Mouse (Mus musculus) CH12.LX (cell line): Measurements from ENCODE around the gene Samd3.

ENCODE experiments used
- CTCF ChIP-seq, 2 experiments: IDR thresholded peaks in 1 of 2; conservative IDR thresholded peaks in 1 of 2; 2 replicates each; pipeline ENCODE4 v1.5.1; 2011 to 2012; ENCODE audit warnings: low read depth in 2 of 2, low read length in 2 of 2, improper control_type of control experiment in 1 of 2, inconsistent platforms in 1 of 2, mild to moderate bottlenecking in 1 of 2, moderate library complexity in 1 of 2
- E2F4 ChIP-seq: IDR thresholded peaks from 2 replicates; pipeline ENCODE4 v1.6.1; 2011; ENCODE audit warnings: low read depth, low read length, improper control_type of control experiment; ENCODE audit not compliant: insufficient replicate concordance
- EP300 ChIP-seq: IDR thresholded peaks from 2 replicates; pipeline ENCODE4 v1.6.1; 2011; ENCODE audit warnings: low read length, improper control_type of control experiment
- MAFK ChIP-seq: IDR thresholded peaks from 2 replicates; pipeline ENCODE4 v1.6.1; 2011; ENCODE audit warnings: low read length, improper control_type of control experiment; ENCODE audit not compliant: insufficient replicate concordance
- MAX ChIP-seq: IDR thresholded peaks from 2 replicates; pipeline ENCODE4 v1.6.1; 2011; ENCODE audit warnings: low read length, improper control_type of control experiment
- MXI1 ChIP-seq: IDR thresholded peaks from 2 replicates; pipeline ENCODE4 v1.6.1; 2011; ENCODE audit warnings: mild to moderate bottlenecking, low read depth, low read length, improper control_type of control experiment
- PAX5 ChIP-seq: IDR thresholded peaks from 2 replicates; pipeline ENCODE4 v1.6.1; 2012; ENCODE audit warnings: low read length, inconsistent platforms, mixed read lengths
- POLR2A ChIP-seq: IDR thresholded peaks from 2 replicates; pipeline ENCODE4 v1.6.1; 2011; ENCODE audit warnings: low read depth, mild to moderate bottlenecking, improper control_type of control experiment, low read length
- POLR2AphosphoS2 ChIP-seq: IDR thresholded peaks from 2 replicates; pipeline ENCODE4 v1.6.1; 2011; ENCODE audit warnings: low read depth, low read length, improper control_type of control experiment
- SIN3A ChIP-seq: IDR thresholded peaks from 2 replicates; pipeline ENCODE4 v1.6.1; 2012; ENCODE audit warnings: low read length, improper control_type of control experiment, inconsistent platforms
- TCF12 ChIP-seq: IDR thresholded peaks from 2 replicates; pipeline ENCODE4 v1.6.1; 2014; ENCODE audit warnings: low read depth, mild to moderate bottlenecking, inconsistent platforms, low read length, improper control_type of control experiment
- USF1 ChIP-seq: IDR thresholded peaks from 2 replicates; pipeline ENCODE4 v1.6.1; 2014; ENCODE audit warnings: low read depth, mild to moderate bottlenecking, inconsistent platforms, low read length, improper control_type of control experiment
- ZNF384 ChIP-seq: IDR thresholded peaks from 2 replicates; pipeline ENCODE4 v1.6.1; 2012; ENCODE audit warnings: low read depth, low read length, improper control_type of control experiment, inconsistent platforms

GRCm38 (mm10) chr10:26238559-26238958 lies 9.1 kb downstream of the Samd3 start:
- TF ChIP-seq CTCF (conservative IDR thresholded peaks at IDR 0.05 in 1 of 2, IDR thresholded peaks at IDR 0.05 in 1 of 2; ENCODE audit: low read depth in 2 of 2, low read length in 2 of 2), result peak in 1 of 2 experiments; percentile 30; a peak in 2 of 4 replicates
- no peak for TF ChIP-seq SIN3A
- TF ChIP-seq POLR2A, result no peak
- no peak for TF ChIP-seq USF1
- no peak for TF ChIP-seq MAFK
- TF ChIP-seq PAX5, result no peak
- TF ChIP-seq MAX, result no peak
- TF ChIP-seq POLR2AphosphoS2, result no peak
- TF ChIP-seq MXI1, result no peak
- TF ChIP-seq EP300, result peak; percentile 48
- no peak for TF ChIP-seq ZNF384
- no peak for TF ChIP-seq E2F4
- TF ChIP-seq TCF12, result peak; percentile 30; the same call in 1 of the 2 replicates
